Mouse (Mus musculus) lung, embryonic 14.5 days (tissue): ENCODE measurements around the gene Ifi27l2b. TPM values are rescaled to one million over a fixed set of nuclear protein-coding genes. Genes with fewer than 3 reads are reported as not detected.
"Not testable (repeated sequence)": the region's sequence is repeated elsewhere in the genome, so short reads cannot be mapped to it uniquely, and the experiment has no call there.

Source experiments
- ATAC-seq: fragments of 200-750 bp; cut with Nextera tagmentation; 2 replicates; pipeline ENCODE4 v1.8.0; 2017; ENCODE audit warnings: mild to moderate bottlenecking, moderate TSS enrichment, moderate library complexity; ENCODE audit not compliant: insufficient read depth
- DNase-seq: peaks from one replicate; pipeline ENCODE4 v3.0.0-alpha.2; 2015
- H3K27ac ChIP-seq: fragments of 300-500 bp; sonication (generic); 2 replicates; pipeline ENCODE4 v1.5.1; 2014; ENCODE audit warnings: low read depth, mild to moderate bottlenecking, moderate library complexity
- H3K27me3 ChIP-seq: fragments of 300-500 bp; sonication (generic); 2 replicates; pipeline ENCODE4 v1.6.1; 2014; ENCODE audit warnings: low read length, control low read depth; ENCODE audit not compliant: insufficient read depth
- H3K36me3 ChIP-seq: fragments of 300-500 bp; sonication (generic); 2 replicates; pipeline ENCODE4 v1.6.1; 2014; ENCODE audit warnings: control low read depth; ENCODE audit not compliant: insufficient read depth
- H3K4me1 ChIP-seq: fragments of 300-500 bp; sonication (generic); 2 replicates; pipeline ENCODE4 v1.6.1; 2014; ENCODE audit warnings: antibody characterized with exemption, control low read depth; ENCODE audit not compliant: insufficient read depth
- H3K4me2 ChIP-seq: fragments of 300-500 bp; sonication (generic); 2 replicates; pipeline ENCODE4 v1.6.1; 2014; ENCODE audit warnings: mild to moderate bottlenecking
- H3K4me3 ChIP-seq: fragments of 300-500 bp; sonication (generic); 2 replicates; pipeline ENCODE4 v1.5.1; 2014; ENCODE audit warnings: low read depth, low read length
- H3K9ac ChIP-seq: fragments of 300-500 bp; sonication (generic); 2 replicates; pipeline ENCODE4 v1.6.1; 2014
- H3K9me3 ChIP-seq: fragments of 300-500 bp; sonication (generic); 2 replicates; pipeline ENCODE4 v1.6.1; 2016; ENCODE audit warnings: low read depth, low read length, control low read depth
- CTCF ChIP-seq: IDR thresholded peaks from 2 replicates; pipeline ENCODE4 v1.5.1; 2016; ENCODE audit warnings: antibody characterized with exemption, low read depth
- WGBS: fragments of 180-500 bp; shearing (Covaris S2); extraction: QIAGEN DNeasy Blood & Tissue Kit; methylation state at CpG from one replicate; pipeline ENCODE4 v1.1.7; 2014; 5-methylcytosine and 5-hydroxymethylcytosine counted together
- polyA plus RNA-seq: library from polyadenylated mRNA; unstranded; fragments of >200 nt; fragmentation: Nextera tagmentation; extraction: Ambion mirVana; gene quantifications from 2 replicates; pipeline ENCODE4 v1.2.1, GENCODE M21; 2014

Gene Ifi27l2b
- polyA plus RNA-seq, 1 experiment from 2014 or later, result not detected

GRCm38 (mm10) chr12:103477461-103478015 is 20.5 kb upstream of the Ifi27l2b start:
- Histone ChIP-seq H3K27ac (no peak overlapping the region), H3K4me2 (no peak overlapping the region), H3K4me3 (no peak overlapping the region), H3K9ac (no peak overlapping the region), H3K9me3 (no peaks in the 10 kb centered on the region), H3K27me3 (no peaks in the 10 kb centered on the region), H3K4me1 (no peaks in the 10 kb centered on the region), H3K36me3 (no peaks in the 10 kb centered on the region)
- ATAC-seq, result no peak
- no peak for TF ChIP-seq CTCF
- 40% methylated on average over 7 of the region's 7 CpGs for WGBS
- no peak for DNase-seq

GRCm38 (mm10) chr12:103476779-103477389 is 19.9 kb upstream of the Ifi27l2b start:
- no peak overlapping the region for H3K27ac ChIP-seq
- ATAC-seq (no peak), DNase-seq (no peak)
- no peak overlapping the region for H3K4me3 ChIP-seq
- no peaks in the 10 kb centered on the region for H3K4me1 ChIP-seq
- no peaks in the 10 kb centered on the region for H3K36me3 ChIP-seq
- no peaks in the 10 kb centered on the region for H3K27me3 ChIP-seq
- no peak for TF ChIP-seq CTCF
- no peaks in the 10 kb centered on the region for H3K9me3 ChIP-seq
- H3K9ac ChIP-seq, result no peak overlapping the region
- H3K4me2 ChIP-seq, result no peak overlapping the region
- 63% methylated on average over 1 of the region's 1 CpGs for WGBS

- no peak for TF ChIP-seq CTCF
- no peaks in the 10 kb centered on the region for H3K4me1 ChIP-seq
- no peak overlapping the region for H3K27ac ChIP-seq
- 31% methylated on average over 2 of the region's 2 CpGs for WGBS
- no peaks in the 10 kb centered on the region for H3K27me3 ChIP-seq
- ATAC-seq (no peak), DNase-seq (no peak)
- H3K36me3 ChIP-seq, result no peaks in the 10 kb centered on the region
- H3K9ac ChIP-seq, result no peak overlapping the region
- H3K4me2 ChIP-seq, result no peak overlapping the region
- H3K4me3 ChIP-seq, result no peak overlapping the region
- H3K9me3 ChIP-seq, result no peaks in the 10 kb centered on the region
These were observed 17.5 kb upstream of the Ifi27l2b start for GRCm38 (mm10) chr12:103474481-103474880.

GRCm38 (mm10) chr12:103456727-103457126 is 296 bp downstream of the Ifi27l2b start:
- no CpG with 5 or more reads among the region's 1 CpGs for WGBS
- not testable (repeated sequence) for H3K4me3 ChIP-seq, ATAC-seq, H3K4me2 ChIP-seq, H3K27me3 ChIP-seq, H3K36me3 ChIP-seq, H3K27ac ChIP-seq, H3K9me3 ChIP-seq, H3K9ac ChIP-seq, H3K4me1 ChIP-seq, DNase-seq

- TF ChIP-seq CTCF, result no peak
- ATAC-seq, result no peak
- no peaks in the 10 kb centered on the region for H3K4me1 ChIP-seq
- H3K36me3 ChIP-seq, result no peaks in the 10 kb centered on the region
- H3K27ac ChIP-seq, result no peak overlapping the region
- no peak overlapping the region for H3K4me2 ChIP-seq
- H3K9me3 ChIP-seq, result no peaks in the 10 kb centered on the region
- DNase-seq, result no peak
- H3K4me3 ChIP-seq, result no peak overlapping the region
- no peak overlapping the region for H3K9ac ChIP-seq
- H3K27me3 ChIP-seq, result no peaks in the 10 kb centered on the region
These were observed 3.7 kb downstream of the Ifi27l2b start for GRCm38 (mm10) chr12:103453361-103453760.

GRCm38 (mm10) chr12:103445060-103445459 is 12.0 kb downstream of the Ifi27l2b start:
- DNase-seq, result no peak
- H3K4me2 ChIP-seq, result no peak overlapping the region
- 78% methylated on average over 3 of the region's 3 CpGs for WGBS
- H3K36me3 ChIP-seq, result no peaks in the 10 kb centered on the region
- no peaks in the 10 kb centered on the region for H3K27me3 ChIP-seq
- no peaks in the 10 kb centered on the region for H3K4me1 ChIP-seq
- TF ChIP-seq CTCF, result no peak
- H3K27ac ChIP-seq, result no peak overlapping the region
- no peak overlapping the region for H3K9ac ChIP-seq
- H3K9me3 ChIP-seq, result no peaks in the 10 kb centered on the region
- H3K4me3 ChIP-seq, result no peak overlapping the region
- no peak for ATAC-seq

- WGBS, result 14% methylated on average over 6 of the region's 7 CpGs
- DNase-seq, result not testable (repeated sequence)
These were observed 12.8 kb downstream of the Ifi27l2b start for GRCm38 (mm10) chr12:103444261-103444660.

GRCm38 (mm10) chr12:103443524-103443923 is 13.5 kb downstream of the Ifi27l2b start, which contains the start of gene Ifi27l2a:
Ifi27l2a (minus strand) TSS chr12:103443680.
- no peak within 1 kb of the TSS for H3K27ac ChIP-seq
- TF ChIP-seq CTCF, result no peak
- no peaks in the 10 kb centered on the region for H3K9me3 ChIP-seq
- no peak for ATAC-seq
- no peaks in the 10 kb centered on the region for H3K4me1 ChIP-seq
- no peak within 1 kb of the TSS for H3K9ac ChIP-seq
- no peaks in the 10 kb centered on the region for H3K27me3 ChIP-seq
- H3K36me3 ChIP-seq, result no peaks in the 10 kb centered on the region
- no peak for DNase-seq
- WGBS, result 44% methylated on average over 3 of the region's 3 CpGs
- no peak within 1 kb of the TSS for H3K4me3 ChIP-seq
- H3K4me2 ChIP-seq, result no peak within 1 kb of the TSS

More at GRCm38 (mm10) chr12:103444261-103444660, 12.8 kb downstream of the Ifi27l2b start:
- not testable (repeated sequence) for H3K36me3 ChIP-seq, H3K4me1 ChIP-seq, H3K27me3 ChIP-seq, H3K4me3 ChIP-seq, H3K27ac ChIP-seq, H3K9me3 ChIP-seq, ATAC-seq, H3K9ac ChIP-seq, H3K4me2 ChIP-seq
